Mouse (Mus musculus) ES-E14 (cell line): ENCODE measurements at regions not wholly inside any gene's neighbourhood (a gene's known extent, or its start where the extent isn't known, plus 50 kb on each side); places are given as distances from the start of the nearest gene placed in this dataset.

Experiments
- CHD2 ChIP-seq: IDR thresholded peaks from 2 replicates; pipeline ENCODE4 v1.6.1; 2014; ENCODE audit warnings: mild to moderate bottlenecking, low read depth, low read length, inconsistent platforms
- HCFC1 ChIP-seq: IDR thresholded peaks from 2 replicates; pipeline ENCODE4 v1.6.1; 2012; ENCODE audit warnings: low read length, inconsistent platforms, borderline replicate concordance; ENCODE audit not compliant: insufficient read depth
- MAFK ChIP-seq: IDR thresholded peaks from 2 replicates; pipeline ENCODE4 v1.6.1; 2014; ENCODE audit warnings: mild to moderate bottlenecking, low read depth, low read length, inconsistent platforms; ENCODE audit not compliant: insufficient read depth
- ZC3H11A ChIP-seq: IDR thresholded peaks from 2 replicates; pipeline ENCODE4 v1.6.1; 2012; ENCODE audit warnings: low read depth, mild to moderate bottlenecking, inconsistent platforms, low read length, borderline replicate concordance
- ZNF384 ChIP-seq: IDR thresholded peaks from 2 replicates; pipeline ENCODE4 v1.6.1; 2012; ENCODE audit warnings: low read depth, low read length, inconsistent platforms

DNA sequence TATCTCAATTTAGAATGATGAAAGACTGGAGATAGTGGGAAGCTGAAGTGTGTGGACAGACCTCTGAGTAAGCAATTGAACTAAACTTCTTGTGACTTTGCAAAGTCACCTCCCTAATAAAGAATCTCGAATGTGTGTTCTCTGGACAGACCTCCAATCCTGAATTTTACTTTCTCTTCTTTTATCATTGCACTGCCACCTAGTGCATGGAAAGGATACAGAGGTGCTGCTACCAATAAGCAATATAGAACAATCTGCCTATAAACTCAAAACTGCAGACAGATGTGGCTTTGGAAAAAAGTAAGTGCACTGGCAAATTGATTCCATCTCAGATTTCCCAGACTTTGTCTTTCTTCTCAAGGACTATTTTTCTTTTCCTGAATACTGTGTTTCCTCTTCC, 73.0 kb upstream of the P2ry10 start:
- no peak for TF ChIP-seq CHD2
- TF ChIP-seq ZNF384 = no peak
- no peak for TF ChIP-seq MAFK
- TF ChIP-seq HCFC1 = no peak
- no peak for TF ChIP-seq ZC3H11A
